Mouse (Mus musculus) stomach, embryonic 16.5 days (tissue): ENCODE measurements around the gene Pld2. TPM values are rescaled to one million over a fixed set of nuclear protein-coding genes. Genes with fewer than 3 reads are reported as not detected.

Experiments used
- ATAC-seq: fragments of 200-750 bp; cut with Nextera tagmentation; 2 replicates; pipeline ENCODE4 v1.8.0; 2017; ENCODE audit warnings: moderate number of reproducible peaks, moderate TSS enrichment; ENCODE audit not compliant: insufficient read depth, low FRiP score
- H3K27ac ChIP-seq: fragments of 300-500 bp; sonication (generic); 2 replicates; pipeline ENCODE4 v1.5.1; 2014; ENCODE audit warnings: low read length
- H3K27me3 ChIP-seq: fragments of 300-500 bp; sonication (generic); 2 replicates; pipeline ENCODE4 v1.6.1; 2014; ENCODE audit warnings: low read length, control low read depth, mixed read lengths; ENCODE audit not compliant: control insufficient read depth, insufficient read depth
- H3K36me3 ChIP-seq: fragments of 300-500 bp; sonication (generic); 2 replicates; pipeline ENCODE4 v1.6.1; 2014; ENCODE audit warnings: low read length; ENCODE audit not compliant: control insufficient read depth, insufficient read depth
- H3K4me1 ChIP-seq: fragments of 300-500 bp; sonication (generic); 2 replicates; pipeline ENCODE4 v1.6.1; 2014; ENCODE audit warnings: low read length, control low read depth, mixed read lengths; ENCODE audit not compliant: control insufficient read depth, insufficient read depth
- H3K4me2 ChIP-seq: fragments of 300-500 bp; sonication (generic); 2 replicates; pipeline ENCODE4 v1.6.1; 2014; ENCODE audit warnings: low read depth, low read length, mixed read lengths
- H3K4me3 ChIP-seq: fragments of 300-500 bp; sonication (generic); replicated peaks from 2 replicates; pipeline ENCODE4 v1.5.1; 2014; ENCODE audit warnings: mild to moderate bottlenecking, low read length
- H3K9ac ChIP-seq: fragments of 300-500 bp; sonication (generic); 2 replicates; pipeline ENCODE4 v1.6.1; 2014; ENCODE audit warnings: low read length
- H3K9me3 ChIP-seq: fragments of 300-500 bp; sonication (generic); replicated peaks from 2 replicates; pipeline ENCODE4 v1.6.1; 2016; ENCODE audit warnings: low read length, control low read depth; ENCODE audit not compliant: control insufficient read depth
- WGBS: fragments of 180-500 bp; shearing (Covaris S2); extraction: QIAGEN DNeasy Blood & Tissue Kit; methylation state at CpG from one replicate; pipeline ENCODE4 v1.1.7; 2014; 5-methylcytosine and 5-hydroxymethylcytosine counted together
- polyA plus RNA-seq: library from polyadenylated mRNA; unstranded; fragments of >200 nt; fragmentation: Nextera tagmentation; extraction: Ambion mirVana; gene quantifications from 2 replicates; pipeline ENCODE4 v1.2.1, GENCODE M21; 2015

Gene Pld2
- polyA plus RNA-seq, 1 experiment from 2014 or later: 17.8 TPM

DNA sequence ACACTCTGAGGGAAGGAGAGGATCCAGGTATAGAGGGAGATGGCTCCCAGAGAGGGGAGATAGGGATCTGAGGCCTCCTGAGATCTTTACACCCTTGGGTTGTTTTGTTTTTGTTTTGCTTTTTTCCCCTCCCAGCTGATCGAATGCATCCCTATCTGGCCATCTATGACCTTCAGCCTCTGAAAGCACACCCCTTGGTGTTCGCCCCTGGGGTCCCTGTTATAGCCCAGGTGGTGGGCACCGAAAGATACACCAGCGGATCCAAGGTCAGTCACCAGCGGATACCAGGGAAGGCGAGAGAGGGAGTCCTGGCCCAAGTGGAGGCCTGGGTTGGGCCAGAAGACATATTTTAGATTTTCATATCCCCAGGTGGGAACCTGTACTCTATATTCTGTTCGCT lies 1.1 kb downstream of the Pld2 start:
- no peak for ATAC-seq
- Histone ChIP-seq H3K27ac (peak overlapping the region; percentile 71; the same call in 1 of the 2 replicates), H3K4me1 (peaks cover 7% of the 10 kb centered on the region), H3K36me3 (no peaks in the 10 kb centered on the region), H3K9me3 (no peaks in the 10 kb centered on the region), H3K27me3 (no peaks in the 10 kb centered on the region), H3K9ac (peak overlapping the region; percentile 78), H3K4me3 (peak overlapping the region; percentile 54), H3K4me2 (peak overlapping the region; percentile 82)
- 84% methylated on average over 7 of the region's 7 CpGs for WGBS

DNA sequence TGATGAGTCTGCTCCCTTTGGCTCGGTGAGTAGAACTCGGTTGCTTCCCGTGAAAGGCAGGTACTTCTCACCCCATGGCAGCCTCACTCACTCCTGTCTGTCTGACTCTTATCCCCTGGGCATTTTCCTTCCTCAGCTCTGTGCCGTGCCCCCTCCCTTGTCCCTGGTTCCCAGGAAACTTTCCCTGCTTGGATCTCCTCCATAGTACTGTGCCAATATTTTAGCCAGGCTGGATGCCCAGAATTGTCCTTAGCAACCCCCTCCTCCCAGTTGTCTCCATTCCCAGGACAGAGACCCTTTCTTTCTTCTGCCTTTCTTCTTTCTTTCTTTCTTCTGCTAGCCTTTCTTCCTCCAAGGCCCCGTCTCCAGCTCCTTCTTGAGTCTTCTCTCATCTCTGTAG lies 1.6 kb downstream of the Pld2 start:
- Histone ChIP-seq H3K36me3 (no peaks in the 10 kb centered on the region), H3K4me3 (peak overlapping the region; percentile 54; the same call in 1 of the 2 replicates), H3K27me3 (no peaks in the 10 kb centered on the region), H3K9me3 (no peaks in the 10 kb centered on the region), H3K27ac (no peak overlapping the region), H3K9ac (peak overlapping the region; percentile 78; the same call in 1 of the 2 replicates), H3K4me2 (peak overlapping the region; percentile 82; the same call in 1 of the 2 replicates), H3K4me1 (peaks cover 7% of the 10 kb centered on the region)
- WGBS: 67% methylated on average over 5 of the region's 5 CpGs
- ATAC-seq: no peak

DNA sequence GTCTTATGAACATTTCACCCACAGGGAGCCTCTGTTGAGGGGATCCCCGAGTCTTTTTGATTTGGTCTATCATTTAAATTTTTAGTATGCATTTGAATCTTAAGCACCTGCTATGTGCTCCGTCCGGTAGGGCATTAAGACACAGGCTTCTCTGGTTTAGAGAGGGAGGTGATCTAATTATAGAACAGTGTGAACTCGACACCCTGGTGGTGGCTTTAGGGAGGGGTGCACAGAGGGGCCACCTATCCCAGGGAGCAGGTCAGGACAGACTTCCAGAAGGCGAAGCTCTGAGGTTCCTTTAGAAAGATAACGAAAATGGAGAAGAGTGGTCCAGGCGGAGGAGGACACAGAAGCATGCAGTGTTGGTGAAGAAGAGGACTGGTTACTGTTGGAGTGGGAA lies 4.6 kb downstream of the Pld2 start:
- Histone ChIP-seq H3K4me2 (no peak overlapping the region), H3K27me3 (no peaks in the 10 kb centered on the region), H3K4me1 (peaks cover 7% of the 10 kb centered on the region), H3K9ac (no peak overlapping the region), H3K4me3 (no peak overlapping the region), H3K27ac (no peak overlapping the region), H3K36me3 (no peaks in the 10 kb centered on the region), H3K9me3 (no peaks in the 10 kb centered on the region)
- no peak for ATAC-seq
- WGBS: 60% methylated on average over 7 of the region's 7 CpGs

DNA sequence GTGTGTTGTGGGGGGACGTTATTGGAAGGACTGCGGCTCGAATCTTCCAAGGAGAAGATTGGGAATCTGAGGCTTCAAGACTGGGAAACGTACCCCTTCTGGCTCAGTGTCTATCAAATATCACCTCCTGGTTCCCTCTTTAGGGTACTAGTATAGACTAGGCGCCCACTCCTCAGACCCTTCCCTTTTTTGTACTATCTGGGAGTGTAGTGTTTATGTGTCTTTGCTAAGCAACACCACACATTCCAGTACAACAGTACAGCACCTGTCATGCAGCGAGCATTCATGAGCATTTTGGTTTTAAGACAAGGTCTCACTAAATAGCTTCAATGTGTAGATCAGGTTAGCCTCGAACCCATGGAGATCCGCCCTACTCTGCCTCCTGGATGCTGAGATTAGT lies 11.7 kb downstream of the Pld2 start:
- Histone ChIP-seq H3K9ac (no peak overlapping the region), H3K4me3 (no peak overlapping the region), H3K4me1 (no peaks in the 10 kb centered on the region), H3K9me3 (no peaks in the 10 kb centered on the region), H3K4me2 (no peak overlapping the region), H3K27me3 (no peaks in the 10 kb centered on the region), H3K36me3 (no peaks in the 10 kb centered on the region), H3K27ac (no peak overlapping the region)
- no peak for ATAC-seq
- WGBS: 89% methylated on average over 8 of the region's 8 CpGs

DNA sequence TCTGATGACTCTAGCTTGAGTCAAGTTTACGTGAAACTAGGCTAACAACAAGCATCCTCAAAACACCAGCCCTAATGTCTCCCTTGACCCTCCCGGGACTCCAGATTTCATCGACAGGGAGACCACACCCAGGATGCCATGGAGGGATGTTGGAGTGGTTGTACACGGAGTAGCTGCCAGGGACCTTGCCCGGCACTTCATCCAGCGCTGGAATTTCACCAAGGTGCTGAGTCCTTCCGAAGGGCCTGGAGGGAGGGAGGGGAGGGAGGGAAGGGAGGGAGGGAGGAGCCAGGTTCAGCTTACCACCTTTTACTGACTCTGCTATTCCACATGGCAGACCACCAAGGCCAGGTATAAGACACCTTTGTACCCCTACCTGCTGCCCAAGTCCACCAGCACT lies 14.1 kb downstream of the Pld2 start:
- Histone ChIP-seq H3K4me1 (no peaks in the 10 kb centered on the region), H3K4me2 (no peak overlapping the region), H3K9ac (no peak overlapping the region), H3K27me3 (no peaks in the 10 kb centered on the region), H3K4me3 (no peak overlapping the region), H3K36me3 (no peaks in the 10 kb centered on the region), H3K27ac (no peak overlapping the region), H3K9me3 (no peaks in the 10 kb centered on the region)
- WGBS: 18% methylated on average over 7 of the region's 7 CpGs
- no peak for ATAC-seq

DNA sequence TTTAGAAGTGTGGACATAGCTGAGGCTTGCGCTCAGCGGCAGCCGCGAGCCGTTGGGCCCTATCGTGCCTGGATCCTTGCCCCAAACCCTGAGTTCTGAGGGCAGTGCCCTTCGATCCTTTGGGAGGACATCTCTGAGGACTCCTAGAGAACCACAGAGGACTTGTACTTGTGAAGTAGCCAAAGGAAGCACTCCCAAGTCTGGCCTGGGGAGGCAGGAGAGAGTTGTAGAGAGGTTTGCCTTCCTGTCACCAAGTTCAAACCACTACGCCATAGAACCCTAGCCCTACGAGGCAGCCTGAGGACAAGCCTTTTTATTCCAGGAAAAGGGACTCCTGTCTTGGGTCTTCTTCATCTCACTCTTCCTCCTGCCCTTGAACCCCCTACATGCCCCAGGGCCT lies 17.7 kb downstream of the Pld2 start:
- H3K27ac ChIP-seq: no peak overlapping the region
- no peak overlapping the region for H3K9ac ChIP-seq
- no peak overlapping the region for H3K4me3 ChIP-seq
- peaks cover 7% of the 10 kb centered on the region for H3K4me1 ChIP-seq
- 87% methylated on average over 9 of the region's 9 CpGs for WGBS
- no peak overlapping the region for H3K4me2 ChIP-seq
- H3K27me3 ChIP-seq: no peaks in the 10 kb centered on the region
- no peak for ATAC-seq
- H3K36me3 ChIP-seq: no peaks in the 10 kb centered on the region
- H3K9me3 ChIP-seq: no peaks in the 10 kb centered on the region

DNA sequence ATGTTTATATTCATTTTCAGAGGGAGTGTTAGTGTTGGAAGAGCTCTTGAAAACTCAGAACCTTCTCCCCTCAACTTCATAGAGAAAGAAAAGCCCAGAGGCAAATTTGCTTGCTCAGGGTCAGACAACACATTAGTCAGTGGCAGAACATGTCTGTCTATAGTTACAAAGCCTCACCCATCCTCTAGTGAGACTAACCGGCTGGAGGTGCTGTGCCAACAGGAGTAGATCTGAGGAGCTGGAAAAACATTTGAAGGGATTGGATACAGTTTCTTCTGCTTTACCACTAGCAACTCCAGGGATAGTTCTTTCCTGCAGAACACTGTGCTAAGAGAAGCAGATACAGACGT lies 22.0 kb downstream of the Pld2 start:
- no peak for ATAC-seq
- Histone ChIP-seq H3K27ac (peak overlapping the region; percentile 90), H3K9ac (peak overlapping the region; percentile 84), H3K27me3 (no peaks in the 10 kb centered on the region), H3K4me2 (peak overlapping the region; percentile 91), H3K9me3 (no peaks in the 10 kb centered on the region), H3K4me1 (peaks cover 22% of the 10 kb centered on the region), H3K4me3 (peak overlapping the region; percentile 89), H3K36me3 (no peaks in the 10 kb centered on the region)
- WGBS: 2% methylated on average over 2 of the region's 2 CpGs

DNA sequence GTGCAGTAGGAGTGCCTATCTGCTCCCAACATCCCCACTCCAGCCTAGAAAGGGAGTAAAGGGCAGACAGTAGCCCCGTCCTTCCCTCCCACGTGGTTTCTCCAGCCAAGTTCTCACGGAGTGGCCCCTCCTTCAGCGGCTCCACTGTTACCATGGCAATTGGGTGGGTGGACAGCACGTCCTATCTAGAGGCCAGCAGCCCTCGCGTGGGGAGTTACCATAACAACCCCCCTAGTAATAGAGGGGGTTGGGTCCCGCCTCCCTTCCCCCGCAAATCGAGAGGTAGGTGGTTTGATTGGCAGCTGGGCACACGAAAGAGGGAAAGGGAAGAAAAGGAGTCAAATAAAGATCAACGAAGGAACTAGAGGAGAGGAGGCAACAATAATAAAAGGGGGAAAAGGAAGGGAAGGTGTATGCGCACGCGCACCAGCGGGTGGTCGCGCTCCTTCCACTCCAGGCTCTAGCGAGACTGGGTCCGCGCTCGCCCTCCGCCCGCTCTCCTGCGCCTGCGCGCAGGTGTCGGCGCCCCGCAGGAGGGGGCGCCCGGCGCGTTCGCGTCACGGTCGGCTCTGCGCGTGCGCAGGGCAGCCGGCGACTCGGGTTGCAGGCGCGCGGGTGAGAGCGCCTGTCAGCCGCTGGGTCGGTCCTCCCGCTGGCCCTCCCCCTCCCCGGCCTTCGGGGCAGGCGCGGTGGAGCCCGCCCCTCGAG lies 22.6 kb downstream of the Pld2 start, which contains the start of gene Mink1:
TSS of gene Mink1 (plus strand) at position 595 of the 708 bp plus-strand sequence.
- Histone ChIP-seq H3K9ac (peak within 1 kb of the TSS; percentile 84), H3K4me1 (peaks cover 22% of the 10 kb centered on the region), H3K27me3 (no peaks in the 10 kb centered on the region), H3K9me3 (no peaks in the 10 kb centered on the region), H3K4me3 (peak within 1 kb of the TSS; percentile 89), H3K4me2 (peak within 1 kb of the TSS; percentile 91), H3K36me3 (no peaks in the 10 kb centered on the region), H3K27ac (peak within 1 kb of the TSS; percentile 90)
- under 1% methylated on average over 46 of the region's 57 CpGs for WGBS
- ATAC-seq: peak; percentile 91

DNA sequence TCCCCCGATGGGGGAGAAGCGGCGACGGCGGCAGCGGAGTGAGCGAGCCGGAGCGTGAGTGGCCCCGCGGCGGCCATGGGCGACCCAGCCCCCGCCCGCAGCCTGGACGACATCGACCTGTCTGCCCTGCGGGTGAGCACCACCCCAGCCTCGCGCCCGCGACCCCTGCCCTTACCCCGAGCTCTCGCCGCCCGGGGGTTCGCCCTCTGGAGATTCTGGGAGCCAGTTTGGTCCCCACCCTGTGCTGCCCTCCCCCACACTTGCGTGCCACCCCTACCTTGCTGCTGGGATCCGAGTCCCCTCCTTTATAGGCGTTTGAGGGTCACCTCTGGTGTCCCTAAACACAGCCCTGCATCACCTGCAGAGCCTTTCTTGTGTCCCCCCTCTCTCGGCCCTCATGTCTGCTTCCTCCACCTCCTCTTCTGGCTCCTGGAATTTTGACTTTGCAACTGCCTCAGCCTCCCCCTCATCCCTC lies 23.2 kb downstream of the Pld2 start:
- Histone ChIP-seq H3K36me3 (no peaks in the 10 kb centered on the region), H3K27ac (peak overlapping the region; percentile 90), H3K9ac (peak overlapping the region; percentile 84), H3K27me3 (no peaks in the 10 kb centered on the region), H3K4me1 (peaks cover 22% of the 10 kb centered on the region), H3K9me3 (no peaks in the 10 kb centered on the region), H3K4me2 (peak overlapping the region; percentile 91), H3K4me3 (peak overlapping the region; percentile 89)
- WGBS: under 1% methylated on average over 29 of the region's 31 CpGs
- ATAC-seq: no peak; the same call in 1 of the 2 replicates
